Mouse (Mus musculus): ENCODE results near the gene Foxk1.

The Foxk1 gene

DNA sequence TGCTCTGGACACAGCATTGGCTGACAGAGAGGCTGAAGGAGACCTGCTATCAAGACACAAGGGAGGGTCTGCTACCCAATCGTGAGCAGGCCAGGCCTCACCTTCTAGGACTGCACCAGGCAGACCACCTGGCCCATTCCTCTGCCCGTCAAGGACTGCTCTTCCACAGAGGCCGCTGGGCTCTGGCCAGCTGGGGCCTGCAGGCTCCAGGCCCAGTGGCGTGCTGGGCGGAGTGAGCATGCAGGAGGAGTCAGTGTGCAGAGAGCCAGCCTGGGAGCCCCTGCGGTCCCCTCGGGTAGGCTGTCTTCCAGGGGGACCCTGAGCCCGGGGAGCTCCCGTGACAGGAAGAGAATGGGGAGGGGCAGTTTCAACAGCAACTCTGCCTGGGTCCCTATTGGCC, 85.4 kb downstream of the Foxk1 start:
- DNase-seq: no peak

DNA sequence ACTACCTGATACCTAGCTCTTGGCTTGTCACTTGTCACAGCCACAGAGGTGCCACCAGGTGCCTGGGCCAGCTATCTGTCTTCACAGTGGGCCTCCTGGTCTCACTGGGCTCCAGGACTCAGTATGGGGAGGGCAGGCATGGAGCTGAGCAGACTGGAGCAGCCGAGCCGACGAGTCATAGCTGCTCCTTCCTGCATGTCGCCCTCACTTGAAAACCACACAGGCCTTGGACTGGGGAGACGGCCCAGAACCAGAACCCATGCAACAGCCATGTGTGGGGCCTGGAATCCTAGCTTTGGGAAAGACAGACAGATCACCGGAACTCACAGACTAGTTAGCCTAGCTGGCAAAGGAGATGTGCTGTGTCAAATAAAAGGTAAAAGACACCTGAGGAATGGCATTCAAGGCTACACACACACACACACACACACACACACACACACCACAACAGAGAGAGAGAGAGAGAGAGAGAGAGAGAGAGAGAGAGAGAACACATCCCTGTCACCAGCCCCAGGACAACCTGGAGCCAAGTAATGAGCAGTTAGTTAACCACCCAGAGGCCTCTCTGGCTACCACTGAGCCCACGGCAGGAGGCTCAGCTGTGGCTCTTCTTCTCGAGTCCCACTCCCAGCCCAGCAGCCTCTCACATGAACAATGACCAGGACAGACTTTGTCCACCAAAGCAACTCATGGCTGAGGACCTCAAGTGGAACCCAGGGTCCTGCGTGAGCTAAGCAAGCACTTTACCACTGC, 88.8 kb downstream of the Foxk1 start:
- DNase-seq: no peak

DNA sequence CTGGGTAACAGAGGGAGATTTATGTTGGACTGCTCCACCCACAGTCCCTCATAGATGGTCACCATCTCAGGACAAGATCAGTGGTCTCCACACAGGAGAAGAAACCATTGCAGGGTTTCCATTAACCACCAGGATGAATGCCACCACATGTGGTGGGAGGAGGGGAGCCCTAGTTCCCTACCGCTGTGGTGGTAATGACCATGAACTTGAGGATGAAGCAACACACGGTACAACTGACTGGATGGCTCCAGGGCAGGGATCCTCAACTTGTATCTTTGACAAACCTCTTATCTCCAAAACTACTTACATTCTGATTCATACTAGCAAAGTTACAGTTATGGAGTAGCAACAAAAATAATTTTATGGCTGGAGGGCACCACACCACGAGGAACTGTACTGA, 92.0 kb downstream of the Foxk1 start:
- no peak for DNase-seq

DNA sequence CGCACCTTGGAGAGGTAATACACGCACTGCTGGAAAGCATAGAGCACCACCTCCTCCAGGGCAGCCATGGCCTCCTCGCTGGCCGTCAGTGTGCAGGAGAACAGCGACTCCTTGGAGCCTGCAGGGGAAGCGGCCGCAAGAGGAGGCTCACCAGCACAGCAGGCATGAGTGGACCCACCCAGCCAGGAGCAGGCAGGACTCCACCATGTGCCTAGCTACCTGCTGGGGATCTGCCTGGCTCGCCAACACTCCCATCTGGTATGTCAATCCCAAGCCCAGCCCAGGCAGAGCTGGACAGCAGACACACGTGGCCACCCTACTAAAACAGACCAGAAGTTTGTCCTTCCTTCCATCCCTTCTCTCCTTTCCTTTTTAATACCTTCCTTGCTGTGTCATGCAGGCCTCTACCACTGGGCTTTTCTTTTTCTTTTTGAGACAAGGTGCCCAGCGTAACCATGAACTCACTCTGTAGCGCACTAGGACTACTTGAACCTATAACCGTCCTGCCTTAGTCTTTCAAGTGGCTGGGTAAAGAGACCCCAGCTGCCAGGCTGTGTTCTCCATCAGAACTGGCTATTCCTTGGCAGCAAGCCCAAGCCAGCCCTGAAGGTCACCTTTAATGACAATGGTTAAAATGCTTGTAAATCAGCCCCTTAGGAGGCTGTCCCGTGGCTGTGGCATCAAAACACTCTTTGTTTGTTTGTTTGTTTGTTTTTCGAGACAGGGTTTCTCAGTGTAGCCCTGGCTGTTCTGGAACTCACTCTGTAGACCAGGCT, 94.2 kb downstream of the Foxk1 start:
- DNase-seq: peak; percentile 77 to 80

DNA sequence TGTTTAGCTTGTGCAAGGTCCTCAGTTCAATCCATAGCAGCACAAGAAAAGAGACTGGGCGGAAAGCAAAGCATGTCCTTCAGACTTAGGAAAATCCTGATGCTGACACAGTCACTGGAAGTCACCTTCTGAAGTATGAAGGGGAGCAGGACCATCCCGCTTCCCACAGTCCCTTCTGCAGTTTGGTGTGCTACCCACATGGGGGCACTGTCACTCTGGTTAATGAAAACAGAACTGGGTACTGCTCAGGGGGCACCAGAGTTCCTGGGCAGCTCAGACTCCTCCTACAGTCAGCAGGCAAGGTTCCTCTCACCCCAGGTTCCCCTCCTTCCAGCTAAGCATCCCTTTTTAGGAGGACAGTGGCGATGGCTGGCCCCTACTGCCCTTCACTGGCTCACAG, 97.7 kb downstream of the Foxk1 start:
- peak; percentile 62 to 74 for DNase-seq

DNA sequence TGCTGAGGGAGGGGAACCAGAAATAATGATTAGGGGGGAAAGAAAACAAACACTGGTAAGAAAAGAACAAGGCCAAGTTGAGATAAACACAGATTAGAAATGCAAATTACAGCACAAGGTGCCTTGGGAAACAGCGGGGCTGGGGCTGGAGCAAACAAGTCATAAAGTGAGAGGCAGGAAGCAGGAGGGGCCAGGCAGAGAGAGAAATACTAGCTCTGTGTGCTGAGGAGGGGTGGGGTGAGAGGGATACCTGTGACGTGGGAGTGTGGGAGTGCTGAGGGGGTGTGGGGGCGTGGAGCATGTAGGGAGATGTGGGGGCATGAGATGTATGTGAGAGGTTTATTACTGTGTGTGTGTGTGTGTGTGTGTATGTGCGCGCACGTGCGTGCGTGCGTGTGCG, 99.6 kb downstream of the Foxk1 start:
- DNase-seq: no peak

DNA sequence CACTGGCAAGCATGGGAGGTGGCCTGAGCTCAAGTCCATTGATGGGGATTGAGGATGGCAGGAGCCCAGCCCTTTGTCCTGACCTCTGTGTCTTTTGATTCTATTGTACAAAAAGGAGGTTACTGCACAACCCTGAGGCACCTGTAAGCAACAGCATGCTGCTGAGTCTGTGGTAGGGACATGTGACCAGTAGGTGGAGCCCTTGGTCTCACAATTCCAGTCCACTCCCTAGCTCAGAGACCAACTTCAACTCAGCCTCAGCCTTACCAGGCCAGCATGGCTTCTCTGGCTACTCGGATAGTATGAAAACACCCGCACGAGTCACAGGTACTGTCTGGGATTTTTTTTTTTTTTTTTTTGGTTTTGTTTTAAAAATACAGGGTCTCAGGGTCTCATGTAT, 101.1 kb downstream of the Foxk1 start:
- peak; percentile 87 to 92 for DNase-seq

DNA sequence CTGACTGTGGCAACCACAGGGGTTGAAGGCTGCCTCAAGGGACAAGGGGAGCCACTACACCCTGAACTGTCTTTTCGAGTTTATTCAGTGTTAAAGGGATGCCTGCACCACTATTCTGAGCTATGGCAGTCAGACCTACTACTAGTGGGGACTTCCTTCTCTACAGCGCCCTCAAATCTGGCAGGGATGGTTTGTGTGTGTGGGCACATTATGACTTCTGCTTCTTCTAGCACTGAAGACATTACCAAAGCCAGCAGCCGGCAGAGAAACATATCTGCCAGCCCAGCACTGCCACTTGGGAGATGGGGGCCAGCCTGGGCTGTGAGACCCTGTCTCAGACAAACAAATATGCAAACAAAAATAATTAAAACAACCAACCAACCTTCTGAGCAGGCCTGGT, 102.9 kb downstream of the Foxk1 start:
- no peak for DNase-seq

DNA sequence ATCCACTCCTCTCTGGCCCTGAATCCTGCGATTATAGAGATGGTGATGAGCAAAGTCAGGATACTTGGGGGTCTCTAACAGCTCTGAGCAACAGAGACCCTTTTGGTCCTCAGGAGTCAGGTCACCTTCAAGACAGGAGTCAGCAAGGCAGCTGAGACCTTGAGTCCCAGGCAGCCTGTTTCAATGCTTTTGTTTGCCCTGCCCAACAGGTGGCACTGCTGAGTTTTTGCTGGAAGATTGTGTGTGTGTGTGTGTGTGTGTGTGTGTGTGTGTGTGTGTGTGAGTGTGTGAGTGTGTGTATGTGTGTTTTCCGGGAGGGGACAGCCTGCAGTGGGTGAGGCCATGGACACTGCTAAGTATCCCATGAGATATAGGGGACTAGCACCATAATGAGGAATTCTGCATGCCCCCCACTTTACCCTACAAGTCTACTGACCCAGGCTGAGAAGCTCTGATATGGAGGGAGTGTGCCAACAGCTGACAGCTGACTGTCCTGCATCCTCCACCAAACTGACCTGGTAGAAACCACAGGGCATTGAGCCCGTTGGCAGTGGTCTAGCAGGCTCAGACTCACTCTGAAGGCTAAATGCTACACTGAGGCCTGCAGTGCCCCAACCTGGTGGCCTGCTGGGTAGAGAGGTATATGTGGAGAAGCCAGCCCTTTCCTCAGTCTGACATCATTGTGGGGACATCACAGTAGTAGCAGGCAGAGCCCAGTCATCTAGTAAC, 104.6 kb downstream of the Foxk1 start:
- DNase-seq: peak in 1 of 2 experiments; percentile 53

DNA sequence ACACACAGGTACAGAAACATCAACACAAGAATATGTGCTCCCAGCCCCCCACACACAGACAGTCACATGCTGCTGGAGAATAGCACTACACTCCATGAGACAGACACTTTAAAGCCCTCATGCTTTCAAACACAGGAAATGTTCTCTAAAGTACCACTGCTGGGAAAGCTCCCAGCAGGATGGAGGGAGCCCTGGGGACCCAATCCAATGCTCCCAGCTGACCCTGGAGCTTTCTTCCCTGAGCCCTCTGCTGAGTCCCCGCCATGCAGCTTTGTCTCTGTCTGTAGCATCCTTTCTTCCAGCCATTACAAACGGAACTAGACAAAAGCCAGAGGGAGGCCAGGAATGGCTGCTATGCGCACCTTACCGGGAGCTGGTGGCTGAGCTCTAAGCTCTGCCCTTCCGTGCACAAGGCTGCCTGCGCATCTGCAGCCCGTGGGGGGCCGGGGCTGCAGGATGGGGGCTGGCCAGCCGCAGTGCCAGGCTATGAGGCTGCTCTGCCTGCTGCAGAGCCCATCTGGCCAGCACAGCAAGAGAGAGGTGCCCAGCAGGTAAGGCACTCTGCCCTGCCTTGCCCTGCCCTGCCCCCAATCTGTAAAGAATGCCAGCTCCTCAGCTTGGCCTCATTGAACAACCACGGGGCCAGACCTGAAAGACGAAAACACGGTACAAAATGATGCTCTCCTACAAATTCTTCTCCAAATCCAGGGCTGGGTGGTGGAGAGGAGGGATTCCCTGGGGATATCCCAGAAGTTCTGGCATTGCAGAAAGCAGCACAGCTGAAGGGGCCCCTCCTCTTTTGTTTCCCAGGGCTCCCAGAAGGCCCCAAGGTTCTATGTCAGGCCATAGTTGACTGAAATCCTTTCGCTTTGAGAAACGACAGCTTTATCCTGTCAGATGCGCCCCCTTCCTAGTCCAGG, 108.1 kb downstream of the Foxk1 start:
- DNase-seq: peak; percentile 82 to 84

DNA sequence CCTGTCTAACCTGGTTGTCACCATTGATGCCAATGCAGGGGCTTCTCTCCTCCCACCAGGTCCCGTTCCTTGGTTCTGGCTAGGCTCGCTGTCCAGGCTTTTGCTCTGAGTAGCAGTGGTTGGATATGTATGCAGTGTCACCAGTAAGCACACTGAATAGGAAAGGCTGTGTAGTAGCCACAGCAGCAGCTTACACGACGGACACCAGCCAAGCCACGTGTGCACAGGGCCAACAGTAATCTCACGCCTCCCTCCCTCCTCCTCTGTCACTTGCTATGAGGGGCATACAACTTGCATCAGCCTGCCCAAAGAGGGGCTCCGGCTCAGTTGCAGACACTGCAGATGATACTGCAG, 108.7 kb downstream of the Foxk1 start:
- no peak for DNase-seq

All from cerebellum, postnatal 25 days (tissue).